Mouse (Mus musculus) gastrocnemius, adult 2 months (tissue): ENCODE results near the gene Gm1113. TPM values are rescaled to one million over a fixed set of nuclear protein-coding genes. Genes with fewer than 3 reads are reported as not detected.
A peak's percentile ranks its signal among the peaks of the same experiment; 100 is the strongest.

Experiments used
- DNase-seq: peaks from one replicate; pipeline ENCODE4 v3.0.0; 2022
- H3K27ac ChIP-seq: fragments of 200-600 bp; 2 replicates; pipeline ENCODE4 v1.8.1; 2022; ENCODE audit warnings: mild to moderate bottlenecking
- H3K4me3 ChIP-seq: fragments of 200-600 bp; 2 replicates; pipeline ENCODE4 v1.8.1; 2022; ENCODE audit warnings: mild to moderate bottlenecking, moderate library complexity
- CTCF ChIP-seq: fragments of 200-600 bp; IDR thresholded peaks from 2 replicates; pipeline ENCODE4 v1.8.1; 2022; ENCODE audit warnings: antibody characterized with exemption, mild to moderate bottlenecking, moderate library complexity
- intact Hi-C: fragments of 180-260 bp; cut with DNase I; formaldehyde crosslinking; loops from one replicate; pipeline ENCODE4 v1.15.1; 2025
- total RNA-seq, 2 experiments: library from RNA; stranded (reverse); gene quantifications; 2 replicates each; pipeline ENCODE4 v1.2.3; 2021

Gm1113 gene
- total RNA-seq, 2 experiments from 2014 or later: not detected

GRCm38 (mm10) chr9:35522821-35523515 lies 4.9 kb upstream of the Gm1113 start:
- no peak for TF ChIP-seq CTCF
- no peak for DNase-seq
- Histone ChIP-seq H3K27ac (peak overlapping the region; percentile 67; the same call in 1 of the 2 replicates), H3K4me3 (no peak overlapping the region)
- intact Hi-C loops: loop anchor here (5.0 kb wide), 1 partner anchor 101 kb away; the partner anchor contains the start of gene Cdon

GRCm38 (mm10) chr9:35522241-35522640 lies 4.2 kb upstream of the Gm1113 start:
- H3K27ac ChIP-seq: no peak overlapping the region
- no peak overlapping the region for H3K4me3 ChIP-seq
- no peak for DNase-seq
- TF ChIP-seq CTCF: no peak
- intact Hi-C loops: loop anchor here (5.0 kb wide), 1 partner anchor 100 kb away; the partner anchor contains the start of gene Cdon

DNA sequence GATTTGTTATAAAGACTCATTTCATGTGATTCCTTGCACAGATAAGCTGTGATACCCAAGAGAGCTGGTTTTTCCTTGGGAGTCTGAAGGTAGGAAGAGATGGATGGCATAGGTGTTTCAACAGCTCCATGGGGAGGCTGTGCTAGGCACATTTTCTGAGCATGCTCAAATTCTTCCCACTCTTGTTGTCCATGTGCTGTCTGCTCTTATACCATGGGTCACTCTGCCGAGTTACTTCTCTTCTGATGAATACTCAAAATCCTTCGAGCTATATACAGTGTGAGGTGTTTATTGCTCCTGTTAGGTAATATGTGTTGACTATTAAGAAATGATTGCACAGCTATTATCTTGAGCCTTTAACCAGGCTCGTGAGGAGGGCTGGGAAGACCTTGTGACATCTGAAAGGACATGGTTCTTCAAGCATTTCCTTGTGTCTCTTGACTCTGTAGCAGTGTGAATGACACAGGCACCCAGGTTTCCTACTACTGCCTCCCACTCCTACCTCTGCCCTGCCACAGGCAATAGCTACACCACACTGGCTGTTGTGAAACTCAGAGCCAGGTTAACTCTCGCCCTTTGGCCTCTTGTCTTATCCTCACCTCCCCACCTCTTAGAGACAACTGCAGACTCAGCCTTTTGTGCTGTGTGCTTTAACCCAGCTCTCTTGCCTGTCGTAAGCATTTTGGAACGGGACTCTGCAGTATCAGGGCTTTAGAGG lies 2.7 kb upstream of the Gm1113 start:
- no peak overlapping the region for H3K27ac ChIP-seq
- intact Hi-C loops: loop anchor here (5.0 kb wide), 1 partner anchor 98 kb away; the partner anchor contains the start of gene Cdon
- H3K4me3 ChIP-seq: no peak overlapping the region
- TF ChIP-seq CTCF: no peak
- no peak for DNase-seq

DNA sequence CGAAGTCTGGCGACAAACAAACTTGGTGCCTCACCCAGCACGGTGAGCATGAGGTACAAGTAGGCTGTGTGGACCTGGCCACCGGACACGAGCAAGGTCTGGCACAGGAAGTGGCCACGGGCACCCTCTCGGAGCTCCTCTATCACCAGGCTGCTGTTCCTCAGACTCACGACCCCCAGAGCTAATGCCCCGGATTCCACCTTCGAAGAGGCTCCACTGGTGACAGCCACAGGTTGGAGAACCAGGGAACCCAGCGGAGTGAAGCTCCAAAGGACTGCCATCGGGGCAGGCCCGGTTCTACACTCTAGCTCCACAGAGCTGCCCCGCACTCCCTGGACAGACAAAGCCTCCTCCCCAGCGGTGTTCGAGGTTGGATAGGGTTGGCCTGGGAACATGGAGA lies 1.4 kb downstream of the Gm1113 start:
- no peak for TF ChIP-seq CTCF
- no peak for DNase-seq
- intact Hi-C loops: no loop called here
- Histone ChIP-seq H3K4me3 (no peak overlapping the region), H3K27ac (no peak overlapping the region)

- no peak for TF ChIP-seq CTCF
- no peak for DNase-seq
- no peak overlapping the region for H3K4me3 ChIP-seq
- intact Hi-C loops: no loop called here
- no peak overlapping the region for H3K27ac ChIP-seq
Observed at GRCm38 (mm10) chr9:35516182-35516581, 1.9 kb downstream of the Gm1113 start.

- no peak for DNase-seq
- Histone ChIP-seq H3K27ac (no peak overlapping the region), H3K4me3 (no peak overlapping the region)
- intact Hi-C loops: no loop called here
- no peak for TF ChIP-seq CTCF
Observed at GRCm38 (mm10) chr9:35513900-35514299, 4.2 kb downstream of the Gm1113 start.

DNA sequence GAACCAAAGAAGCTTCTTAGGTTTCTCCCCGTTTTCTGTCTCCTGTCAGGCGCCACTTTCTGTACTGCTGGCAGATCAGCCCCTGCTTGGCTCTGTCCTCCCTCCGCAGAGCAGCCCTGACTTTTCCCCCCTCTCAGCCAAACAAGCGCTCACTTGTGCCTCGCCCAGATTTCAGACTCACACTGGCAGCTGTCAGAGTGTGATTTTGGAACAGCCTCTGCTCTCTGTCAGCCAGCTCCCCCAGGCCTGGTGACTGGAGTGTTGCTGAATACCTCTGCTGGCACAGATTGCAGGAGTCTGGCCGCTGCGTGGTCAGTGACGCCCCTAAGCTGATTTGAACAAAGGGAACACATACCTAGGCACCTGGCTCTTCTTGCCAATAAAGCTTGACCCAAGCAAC lies 9.8 kb downstream of the Gm1113 start:
- H3K27ac ChIP-seq: peak overlapping the region; percentile 25
- intact Hi-C loops: no loop called here

DNA sequence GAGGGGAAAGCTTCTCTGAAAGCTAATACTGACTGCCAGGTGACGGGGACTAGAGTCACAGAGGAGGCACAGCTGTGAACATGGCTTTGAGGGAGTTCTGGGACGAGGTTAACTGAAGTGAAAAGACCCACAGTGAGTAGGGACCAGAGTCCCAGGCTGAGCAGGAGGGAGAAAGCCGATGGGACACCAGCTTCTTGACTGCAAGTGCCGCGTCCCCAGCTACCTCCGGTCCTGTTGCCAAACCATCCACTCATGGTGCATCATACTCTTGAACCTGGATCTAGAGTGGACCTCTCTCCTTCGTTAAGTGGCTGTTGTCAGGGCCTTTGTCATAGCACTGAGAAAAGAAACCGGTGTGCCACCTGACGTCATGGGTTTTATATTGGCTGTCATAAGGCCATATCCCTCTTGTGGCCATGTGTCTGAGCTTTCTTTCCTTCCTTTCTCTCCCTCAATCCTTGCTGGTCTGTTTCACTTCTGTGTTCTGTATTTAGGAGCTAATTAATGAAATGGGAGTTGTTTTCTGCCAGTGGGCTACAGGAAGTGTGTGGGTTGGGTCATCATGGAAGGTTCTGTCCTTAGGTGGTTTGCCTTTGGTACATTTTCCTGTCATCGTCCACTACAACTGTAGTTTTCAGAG lies 15.6 kb downstream of the Gm1113 start:
- intact Hi-C loops: no loop called here
- no peak for DNase-seq
- no peak for TF ChIP-seq CTCF
- Histone ChIP-seq H3K4me3 (no peak overlapping the region), H3K27ac (no peak overlapping the region)

More for the DNA sequence above, 9.8 kb downstream of the Gm1113 start:
- no peak for TF ChIP-seq CTCF
- DNase-seq: peak; percentile 84
- peak overlapping the region; percentile 34 for H3K4me3 ChIP-seq

DNA sequence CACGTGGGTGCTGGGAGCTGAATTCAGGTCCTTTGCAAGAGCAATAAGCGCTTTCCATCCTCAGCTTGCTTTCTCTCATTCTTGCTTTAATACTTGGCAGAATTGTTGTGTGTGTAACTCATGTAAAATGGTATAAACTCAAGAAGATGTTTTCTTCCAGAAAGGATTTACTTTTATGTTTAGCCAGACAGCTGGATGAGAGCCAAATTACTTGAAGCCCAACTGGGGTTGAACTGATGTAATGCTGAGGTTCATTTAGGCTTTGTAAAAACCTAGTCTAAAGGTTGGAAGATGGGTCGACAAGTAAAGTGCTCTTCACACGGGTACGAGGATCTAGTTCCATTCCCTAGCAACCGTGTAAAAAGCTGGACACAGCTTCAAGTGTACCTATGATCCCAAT lies 18.1 kb downstream of the Gm1113 start:
- intact Hi-C loops: no loop called here
- no peak for TF ChIP-seq CTCF
- DNase-seq: no peak
- Histone ChIP-seq H3K4me3 (no peak overlapping the region), H3K27ac (no peak overlapping the region)

DNA sequence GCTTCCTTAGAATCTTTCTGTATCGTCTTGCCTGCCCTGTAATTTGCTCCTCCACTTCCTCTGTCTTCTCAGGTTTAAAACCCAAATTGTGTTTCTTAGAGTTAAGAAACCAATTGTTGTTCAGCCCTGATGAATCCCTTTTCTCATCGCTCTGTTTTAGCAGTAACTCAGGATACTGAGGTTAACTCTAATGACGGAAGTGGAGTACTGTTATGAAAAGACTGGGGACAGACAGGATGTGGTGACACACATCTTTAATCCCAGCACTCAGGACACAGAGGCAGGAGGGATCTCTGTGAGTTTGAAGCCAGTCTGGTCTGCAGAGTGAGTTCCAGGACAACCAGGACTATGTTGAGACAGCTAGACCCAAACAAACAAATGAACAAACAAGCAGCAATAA lies 22.6 kb downstream of the Gm1113 start:
- Histone ChIP-seq H3K4me3 (no peak overlapping the region), H3K27ac (no peak overlapping the region)
- no peak for DNase-seq
- TF ChIP-seq CTCF: no peak
- intact Hi-C loops: no loop called here

- intact Hi-C loops: no loop called here
Observed at GRCm38 (mm10) chr9:35494937-35495336, 23.1 kb downstream of the Gm1113 start.

DNA sequence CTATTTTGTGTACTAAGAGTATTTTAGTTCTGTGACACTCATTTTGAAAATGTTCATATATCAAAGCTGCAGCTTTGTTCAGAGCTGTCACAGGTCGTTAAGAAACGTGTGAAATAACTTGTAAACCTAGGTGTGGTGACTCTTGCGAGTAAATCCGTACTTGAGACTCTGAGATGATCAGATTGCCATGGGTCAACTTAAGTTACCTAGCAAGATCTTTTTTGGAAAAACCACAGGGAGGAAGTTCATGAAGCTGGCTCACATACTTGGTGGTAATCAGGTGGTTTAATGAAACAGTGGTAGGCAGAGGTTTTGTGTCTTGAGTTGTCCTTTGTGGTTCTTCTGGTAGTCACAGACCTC lies 24.4 kb downstream of the Gm1113 start:
- no peak for TF ChIP-seq CTCF
- no peak for DNase-seq
- Histone ChIP-seq H3K4me3 (no peak overlapping the region), H3K27ac (no peak overlapping the region)
- intact Hi-C loops: no loop called here

More at GRCm38 (mm10) chr9:35494937-35495336, 23.1 kb downstream of the Gm1113 start:
- no peak overlapping the region for H3K4me3 ChIP-seq
- no peak for DNase-seq
- no peak overlapping the region for H3K27ac ChIP-seq
- no peak for TF ChIP-seq CTCF

- intact Hi-C loops: no loop called here
- no peak overlapping the region for H3K27ac ChIP-seq
- H3K4me3 ChIP-seq: no peak overlapping the region
- no peak for TF ChIP-seq CTCF
- DNase-seq: no peak
Observed at GRCm38 (mm10) chr9:35493033-35493732, 24.9 kb downstream of the Gm1113 start.
